Mouse (Mus musculus) limb, embryonic 12.5 days (tissue): ENCODE results near the gene Usp49. TPM values are rescaled to one million over a fixed set of nuclear protein-coding genes. Genes with fewer than 3 reads are reported as not detected.

Experiments used
- ATAC-seq: fragments of 200-750 bp; cut with Nextera tagmentation; 2 replicates; pipeline ENCODE4 v1.8.0; 2017; ENCODE audit warnings: low read depth, moderate TSS enrichment; ENCODE audit not compliant: insufficient number of reproducible peaks, insufficient read depth, low FRiP score, low TSS enrichment
- H3K27ac ChIP-seq: fragments of 300-500 bp; sonication (generic); 2 replicates; pipeline ENCODE4 v1.5.1; 2016; ENCODE audit warnings: mild to moderate bottlenecking, moderate library complexity
- H3K27me3 ChIP-seq: fragments of 300-500 bp; sonication (generic); 2 replicates; pipeline ENCODE4 v1.6.1; 2016; ENCODE audit warnings: mild to moderate bottlenecking, moderate library complexity
- H3K36me3 ChIP-seq: fragments of 300-500 bp; sonication (generic); 2 replicates; pipeline ENCODE4 v1.6.1; 2016; ENCODE audit warnings: mild to moderate bottlenecking, moderate library complexity
- H3K4me1 ChIP-seq: fragments of 300-500 bp; sonication (generic); replicated peaks from 2 replicates; pipeline ENCODE4 v1.6.1; 2016
- H3K4me2 ChIP-seq: fragments of 300-500 bp; sonication (generic); 2 replicates; pipeline ENCODE4 v1.6.1; 2016; ENCODE audit warnings: mild to moderate bottlenecking, moderate library complexity
- H3K4me3 ChIP-seq: fragments of 300-500 bp; sonication (generic); replicated peaks from 2 replicates; pipeline ENCODE4 v1.5.1; 2016; ENCODE audit warnings: mild to moderate bottlenecking
- H3K9ac ChIP-seq: fragments of 300-500 bp; sonication (generic); replicated peaks from 2 replicates; pipeline ENCODE4 v1.6.1; 2016; ENCODE audit warnings: mild to moderate bottlenecking, moderate library complexity
- H3K9me3 ChIP-seq: fragments of 300-500 bp; sonication (generic); 2 replicates; pipeline ENCODE4 v1.6.1; 2016; ENCODE audit warnings: mild to moderate bottlenecking, moderate library complexity
- whole genome bisulfite sequencing: fragments of 180-500 bp; shearing (Covaris S2); methylation state at CpG from one replicate; pipeline ENCODE4 v1.1.7; 2016; 5-methylcytosine and 5-hydroxymethylcytosine counted together
- polyA plus RNA-seq: library from polyadenylated mRNA; unstranded; fragments of >200 nt; fragmentation: Nextera tagmentation; extraction: Ambion mirVana; gene quantifications from 2 replicates; pipeline ENCODE4 v1.2.1, GENCODE M21; 2016

Gene Usp49
- polyA plus RNA-seq = 8.1 and 8.9 TPM in 2 replicates

DNA sequence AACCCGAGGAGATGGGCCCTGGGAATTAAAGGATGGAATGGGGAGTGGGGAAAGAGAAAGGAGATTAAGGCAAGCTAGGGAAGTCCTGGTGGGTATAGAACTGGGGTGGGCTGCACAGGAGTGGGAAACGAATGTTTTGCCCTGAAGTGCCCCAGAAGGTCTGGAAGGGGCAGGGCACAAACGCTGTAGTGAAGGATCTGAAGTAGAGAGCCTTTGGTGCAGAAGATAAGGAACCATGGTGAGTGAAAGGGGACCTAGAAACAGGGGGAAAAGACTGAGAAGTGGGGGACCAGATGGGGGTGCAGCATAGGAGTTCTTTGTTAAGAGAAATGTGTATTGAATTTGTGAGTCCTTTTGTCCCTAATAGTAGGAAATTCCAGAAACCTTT lies at the start of gene Usp49:
Gene Usp49 (plus strand): TSS at position 13 of the 388 bp plus-strand sequence.
- ATAC-seq = no peak

DNA sequence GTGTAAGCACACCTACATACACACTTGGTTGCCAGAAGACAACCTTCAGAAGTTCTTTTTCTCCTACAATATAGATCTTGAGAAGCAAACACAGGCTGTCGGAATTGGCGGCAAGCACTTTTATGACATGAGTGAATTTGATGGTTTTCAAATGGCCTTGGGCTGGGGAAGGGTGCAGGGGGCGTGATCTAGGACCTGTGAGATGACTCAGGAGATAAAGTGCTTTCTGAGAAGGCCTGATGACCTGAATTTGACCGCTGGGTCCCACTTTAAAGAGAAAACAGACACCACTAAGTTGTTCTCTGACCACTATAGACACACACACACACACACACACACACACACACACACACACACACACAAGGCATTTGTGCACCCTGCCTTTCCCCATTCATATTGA lies 49.5 kb upstream of the Usp49 start:
- no peak for ATAC-seq
- H3K27ac ChIP-seq = no peak overlapping the region

More for the DNA sequence above, at the start of gene Usp49:
- peak within 1 kb of the TSS; percentile 94 for H3K27ac ChIP-seq
- no peaks in the 10 kb centered on the region for H3K9me3 ChIP-seq
- peaks cover 21% of the 10 kb centered on the region for H3K36me3 ChIP-seq
- peaks cover 26% of the 10 kb centered on the region for H3K4me1 ChIP-seq
- WGBS = 0% methylated on average over 3 of the region's 3 CpGs
- H3K4me3 ChIP-seq = peak within 1 kb of the TSS; percentile 66
- H3K27me3 ChIP-seq = no peaks in the 10 kb centered on the region
- peak within 1 kb of the TSS; percentile 92 for H3K4me2 ChIP-seq
- H3K9ac ChIP-seq = peak within 1 kb of the TSS; percentile 73

DNA sequence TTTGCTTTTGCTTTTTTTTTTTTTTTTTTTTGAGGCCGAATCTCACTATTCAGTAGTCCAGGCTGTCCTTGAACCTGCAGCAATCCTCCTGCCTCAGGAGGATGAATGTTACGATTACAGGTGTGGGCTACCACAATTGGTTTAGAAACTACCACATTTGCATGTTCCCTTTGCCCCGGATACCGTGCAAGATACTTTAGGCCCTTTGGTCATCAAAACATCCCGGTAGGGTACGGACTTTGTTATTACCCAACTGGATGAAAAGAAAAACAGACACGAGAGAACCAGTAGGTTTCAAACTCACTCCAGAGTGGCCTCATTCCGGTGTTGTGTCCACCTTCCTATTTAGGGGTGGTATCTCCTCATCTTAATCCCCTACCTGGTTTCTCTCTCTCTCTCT lies 42.0 kb upstream of the Usp49 start:
- Histone ChIP-seq H3K9me3 (no peaks in the 10 kb centered on the region), H3K9ac (no peak overlapping the region), H3K4me3 (no peak overlapping the region), H3K27ac (no peak overlapping the region), H3K4me1 (peaks cover 6% of the 10 kb centered on the region; the same call in 1 of the 2 replicates), H3K27me3 (no peaks in the 10 kb centered on the region), H3K36me3 (no peaks in the 10 kb centered on the region), H3K4me2 (no peak overlapping the region)
- 77% methylated on average over 8 of the region's 8 CpGs for WGBS
- no peak for ATAC-seq

More for the DNA sequence above, 49.5 kb upstream of the Usp49 start:
- H3K27me3 ChIP-seq = no peaks in the 10 kb centered on the region
- H3K9ac ChIP-seq = no peak overlapping the region
- H3K9me3 ChIP-seq = no peaks in the 10 kb centered on the region
- H3K36me3 ChIP-seq = no peaks in the 10 kb centered on the region
- 72% methylated on average over 4 of the region's 4 CpGs for WGBS
- no peaks in the 10 kb centered on the region for H3K4me1 ChIP-seq
- H3K4me2 ChIP-seq = no peak overlapping the region
- H3K4me3 ChIP-seq = no peak overlapping the region

- Histone ChIP-seq H3K36me3 (no peaks in the 10 kb centered on the region), H3K4me2 (no peak overlapping the region), H3K9me3 (no peaks in the 10 kb centered on the region), H3K4me1 (peaks cover 10% of the 10 kb centered on the region), H3K27me3 (no peaks in the 10 kb centered on the region), H3K9ac (no peak overlapping the region), H3K27ac (no peak overlapping the region), H3K4me3 (no peak overlapping the region)
- ATAC-seq = no peak
- WGBS = 89% methylated on average over 3 of the region's 3 CpGs
Measured at GRCm38 (mm10) chr17:47591073-47591472, 39.4 kb upstream of the Usp49 start.

DNA sequence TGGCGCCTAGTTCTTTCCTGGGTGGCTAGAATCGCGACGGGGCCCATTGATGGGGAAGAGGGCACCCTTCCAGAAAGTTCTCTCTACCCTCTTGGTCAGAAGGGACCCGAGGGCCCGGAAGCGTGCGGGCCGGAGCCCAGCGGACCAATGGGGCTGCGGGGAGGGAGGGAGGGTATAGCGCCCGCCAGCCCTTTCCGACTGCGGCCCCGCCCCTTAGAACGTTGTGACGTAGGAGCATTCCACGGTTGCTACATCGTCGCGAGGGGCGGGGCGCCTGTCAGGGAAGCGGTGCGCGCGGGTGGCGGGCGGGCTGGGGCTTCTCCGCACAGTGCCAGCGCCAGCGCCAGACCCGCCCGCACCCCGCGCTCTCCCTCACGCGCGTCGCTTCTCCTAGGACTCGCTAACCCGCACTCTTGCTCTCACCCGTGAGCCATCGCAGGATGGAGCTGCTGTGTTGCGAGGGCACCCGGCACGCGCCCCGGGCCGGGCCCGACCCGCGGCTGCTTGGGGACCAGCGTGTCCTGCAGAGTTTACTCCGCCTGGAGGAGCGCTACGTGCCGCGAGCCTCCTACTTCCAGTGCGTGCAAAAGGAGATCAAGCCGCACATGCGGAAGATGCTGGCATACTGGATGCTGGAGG lies 37.2 kb upstream of the Usp49 start:
- H3K27me3 ChIP-seq = no peaks in the 10 kb centered on the region
- H3K4me1 ChIP-seq = peaks cover 28% of the 10 kb centered on the region
- peak overlapping the region; percentile 85 for H3K4me2 ChIP-seq
- peak overlapping the region; percentile 89 for H3K9ac ChIP-seq
- under 1% methylated on average over 56 of the region's 63 CpGs for WGBS
- H3K9me3 ChIP-seq = no peaks in the 10 kb centered on the region
- peak overlapping the region; percentile 98 for H3K27ac ChIP-seq
- ATAC-seq = peak; percentile 83
- peaks cover 20% of the 10 kb centered on the region for H3K36me3 ChIP-seq
- H3K4me3 ChIP-seq = peak overlapping the region; percentile 70

DNA sequence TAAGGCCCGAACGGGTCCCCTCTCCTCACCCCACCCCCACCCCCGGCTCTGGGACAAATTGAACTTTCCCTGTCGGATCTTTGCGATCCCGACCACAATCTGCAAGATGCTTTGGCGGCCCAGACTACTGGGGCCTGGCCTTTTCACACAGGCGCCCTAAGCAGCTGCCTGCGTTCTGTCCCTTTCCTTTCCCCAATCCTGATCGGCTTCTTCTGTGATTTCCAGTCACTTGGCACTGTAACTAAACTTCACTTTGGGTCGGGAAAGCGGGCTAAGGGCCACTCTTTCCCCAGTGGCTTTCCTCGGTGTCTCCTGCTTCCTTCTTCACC lies 36.7 kb upstream of the Usp49 start:
- peaks cover 28% of the 10 kb centered on the region for H3K4me1 ChIP-seq
- no peaks in the 10 kb centered on the region for H3K27me3 ChIP-seq
- no peaks in the 10 kb centered on the region for H3K9me3 ChIP-seq
- H3K36me3 ChIP-seq = peaks cover 25% of the 10 kb centered on the region
- no peak for ATAC-seq
- peak overlapping the region; percentile 89 for H3K9ac ChIP-seq
- WGBS = 0% methylated on average over 13 of the region's 13 CpGs
- peak overlapping the region; percentile 98 for H3K27ac ChIP-seq
- peak overlapping the region; percentile 70 for H3K4me3 ChIP-seq
- peak overlapping the region; percentile 85 for H3K4me2 ChIP-seq

- under 1% methylated on average over 43 of the region's 43 CpGs for WGBS
- no peaks in the 10 kb centered on the region for H3K9me3 ChIP-seq
- peak overlapping the region; percentile 89 for H3K9ac ChIP-seq
- H3K4me1 ChIP-seq = peaks cover 28% of the 10 kb centered on the region
- ATAC-seq = no peak
- peak overlapping the region; percentile 85 for H3K4me2 ChIP-seq
- H3K27me3 ChIP-seq = no peaks in the 10 kb centered on the region
- peak overlapping the region; percentile 70 for H3K4me3 ChIP-seq
- H3K27ac ChIP-seq = peak overlapping the region; percentile 98
- peaks cover 31% of the 10 kb centered on the region for H3K36me3 ChIP-seq
Measured at GRCm38 (mm10) chr17:47594183-47594968, 36.1 kb upstream of the Usp49 start.

- 0% methylated on average over 8 of the region's 9 CpGs for WGBS
- peaks cover 30% of the 10 kb centered on the region for H3K4me1 ChIP-seq
Measured at GRCm38 (mm10) chr17:47594969-47595247, 35.6 kb upstream of the Usp49 start.

GRCm38 (mm10) chr17:47595248-47596161 lies 35.0 kb upstream of the Usp49 start:
- H3K9ac ChIP-seq = peak overlapping the region; percentile 89
- H3K4me2 ChIP-seq = peak overlapping the region; percentile 85
- no peaks in the 10 kb centered on the region for H3K9me3 ChIP-seq
- peak overlapping the region; percentile 70 for H3K4me3 ChIP-seq
- no peaks in the 10 kb centered on the region for H3K27me3 ChIP-seq
- H3K4me1 ChIP-seq = peaks cover 30% of the 10 kb centered on the region
- peaks cover 42% of the 10 kb centered on the region for H3K36me3 ChIP-seq
- H3K27ac ChIP-seq = peak overlapping the region; percentile 98
- WGBS = 0% methylated on average over 21 of the region's 21 CpGs
- peak; percentile 66 for ATAC-seq

More at GRCm38 (mm10) chr17:47594969-47595247, 35.6 kb upstream of the Usp49 start:
- Histone ChIP-seq H3K4me3 (peak overlapping the region; percentile 70), H3K27me3 (no peaks in the 10 kb centered on the region), H3K9ac (peak overlapping the region; percentile 89), H3K9me3 (no peaks in the 10 kb centered on the region), H3K36me3 (peaks cover 36% of the 10 kb centered on the region), H3K4me2 (peak overlapping the region; percentile 85), H3K27ac (peak overlapping the region; percentile 98)
- no peak for ATAC-seq

DNA sequence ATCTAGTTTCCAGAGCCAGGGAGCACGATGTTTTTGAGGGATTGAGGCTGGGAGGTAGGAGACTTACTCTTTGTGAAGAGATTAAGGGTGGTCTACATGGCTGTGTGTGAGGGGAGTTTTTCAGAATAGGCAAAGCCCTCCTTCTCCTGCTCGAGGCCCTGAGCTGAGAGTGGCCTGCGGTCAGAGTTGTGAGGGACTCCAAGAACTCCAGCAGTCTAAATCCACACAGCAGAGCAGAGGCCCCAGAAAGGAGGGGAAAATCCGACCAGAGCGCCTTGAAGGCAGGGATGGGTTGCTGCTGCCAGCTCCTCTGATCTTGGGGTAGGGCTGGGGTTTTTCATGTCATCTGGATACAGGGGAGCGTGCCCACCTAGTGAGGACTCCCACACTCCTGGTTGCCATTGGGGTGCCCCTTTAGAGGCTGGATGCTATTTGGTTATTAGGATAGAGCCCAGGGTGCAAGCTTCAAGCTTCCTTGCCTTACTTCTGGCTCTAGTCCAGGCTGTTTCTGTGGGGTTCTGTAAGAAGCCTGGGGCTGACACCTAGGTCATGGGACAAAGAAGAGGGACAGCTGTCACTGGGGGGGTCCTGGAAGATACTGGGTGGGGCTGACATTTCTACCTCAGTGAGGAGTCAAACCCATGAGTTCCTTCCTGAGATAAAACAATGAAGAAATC lies 34.2 kb upstream of the Usp49 start:
- 17% methylated on average over 6 of the region's 6 CpGs for WGBS
- ATAC-seq = no peak

More for the DNA sequence above, 34.2 kb upstream of the Usp49 start:
- Histone ChIP-seq H3K9ac (peak overlapping the region; percentile 89), H3K4me1 (peaks cover 30% of the 10 kb centered on the region), H3K4me2 (peak overlapping the region; percentile 85), H3K27ac (peak overlapping the region; percentile 98), H3K36me3 (peaks cover 50% of the 10 kb centered on the region), H3K4me3 (peak overlapping the region; percentile 70), H3K27me3 (no peaks in the 10 kb centered on the region), H3K9me3 (no peaks in the 10 kb centered on the region)
